Mouse (Mus musculus): Measurements from ENCODE around the gene Rnf145.

The Rnf145 gene

GRCm38 (mm10) chr11:44534999-44535750 is 16.4 kb downstream of the Rnf145 start:
- WGBS: 80% methylated on average over 12 of the region's 12 CpGs

- 89% methylated on average over 7 of the region's 7 CpGs for WGBS
Observed at GRCm38 (mm10) chr11:44537403-44537802, 18.6 kb downstream of the Rnf145 start.

- WGBS: 53% methylated on average over 3 of the region's 3 CpGs
Observed at GRCm38 (mm10) chr11:44538101-44538500, 19.3 kb downstream of the Rnf145 start.

- 74% methylated on average over 10 of the region's 10 CpGs for WGBS
Observed at GRCm38 (mm10) chr11:44538501-44539290, 19.9 kb downstream of the Rnf145 start.

GRCm38 (mm10) chr11:44539291-44539930 is 20.6 kb downstream of the Rnf145 start:
- WGBS: 60% methylated on average over 10 of the region's 10 CpGs

GRCm38 (mm10) chr11:44540243-44540642 is 21.5 kb downstream of the Rnf145 start:
- WGBS: 82% methylated on average over 9 of the region's 9 CpGs

- 65% methylated on average over 5 of the region's 5 CpGs for whole genome bisulfite sequencing
Observed at GRCm38 (mm10) chr11:44541280-44541679, 22.5 kb downstream of the Rnf145 start.

- WGBS: 53% methylated on average over 4 of the region's 4 CpGs
Observed at GRCm38 (mm10) chr11:44541813-44542212, 23.0 kb downstream of the Rnf145 start.

GRCm38 (mm10) chr11:44543593-44543992 is 24.8 kb downstream of the Rnf145 start:
- 82% methylated on average over 5 of the region's 5 CpGs for WGBS

- 71% methylated on average over 6 of the region's 6 CpGs for WGBS
Observed at GRCm38 (mm10) chr11:44543996-44544395, 25.2 kb downstream of the Rnf145 start.

GRCm38 (mm10) chr11:44545181-44545580 is 26.4 kb downstream of the Rnf145 start:
- 49% methylated on average over 7 of the region's 7 CpGs for WGBS

- WGBS: 68% methylated on average over 8 of the region's 8 CpGs
Observed at GRCm38 (mm10) chr11:44546250-44546649, 27.5 kb downstream of the Rnf145 start.

GRCm38 (mm10) chr11:44547651-44548196 is 29.0 kb downstream of the Rnf145 start:
- WGBS: 59% methylated on average over 8 of the region's 8 CpGs

- WGBS: 92% methylated on average over 12 of the region's 12 CpGs
Observed at GRCm38 (mm10) chr11:44548816-44549215, 30.1 kb downstream of the Rnf145 start.

GRCm38 (mm10) chr11:44549511-44550278 is 30.9 kb downstream of the Rnf145 start:
- 92% methylated on average over 10 of the region's 10 CpGs for WGBS

GRCm38 (mm10) chr11:44550996-44551395 is 32.2 kb downstream of the Rnf145 start:
- 93% methylated on average over 6 of the region's 6 CpGs for WGBS

GRCm38 (mm10) chr11:44554339-44554738 is 35.6 kb downstream of the Rnf145 start:
- 84% methylated on average over 4 of the region's 4 CpGs for WGBS

- 91% methylated on average over 3 of the region's 3 CpGs for WGBS
Observed at GRCm38 (mm10) chr11:44558521-44558920, 39.8 kb downstream of the Rnf145 start.

GRCm38 (mm10) chr11:44559466-44559865 is 40.7 kb downstream of the Rnf145 start:
- WGBS: 77% methylated on average over 6 of the region's 6 CpGs

GRCm38 (mm10) chr11:44560396-44560795 is 41.6 kb downstream of the Rnf145 start:
- 60% methylated on average over 8 of the region's 8 CpGs for WGBS

GRCm38 (mm10) chr11:44561476-44562015 is 42.8 kb downstream of the Rnf145 start:
- 70% methylated on average over 21 of the region's 21 CpGs for WGBS

Data from cerebral cortex, adult 2 months (tissue).